Mouse (Mus musculus) layer of hippocampus, postnatal 25 days (tissue): ENCODE measurements around the gene Aanat. TPM values are rescaled to one million over a fixed set of nuclear protein-coding genes. Genes with fewer than 3 reads are reported as not detected.

ENCODE experiments used
- DNase-seq, 2 experiments: peaks; one replicate each; pipeline ENCODE4 v3.0.0; 2022; ENCODE audit warnings: mixed read lengths in 2 of 2, low spot score in 1 of 2; ENCODE audit errors: extremely low spot score in 1 of 2
- total RNA-seq, 2 experiments: library from RNA; stranded (reverse); gene quantifications; 2 replicates each; pipeline ENCODE4 v1.2.3; 2021

Gene Aanat
- total RNA-seq, 2 experiments from 2014 or later: 0.32 to 0.68 TPM

DNA sequence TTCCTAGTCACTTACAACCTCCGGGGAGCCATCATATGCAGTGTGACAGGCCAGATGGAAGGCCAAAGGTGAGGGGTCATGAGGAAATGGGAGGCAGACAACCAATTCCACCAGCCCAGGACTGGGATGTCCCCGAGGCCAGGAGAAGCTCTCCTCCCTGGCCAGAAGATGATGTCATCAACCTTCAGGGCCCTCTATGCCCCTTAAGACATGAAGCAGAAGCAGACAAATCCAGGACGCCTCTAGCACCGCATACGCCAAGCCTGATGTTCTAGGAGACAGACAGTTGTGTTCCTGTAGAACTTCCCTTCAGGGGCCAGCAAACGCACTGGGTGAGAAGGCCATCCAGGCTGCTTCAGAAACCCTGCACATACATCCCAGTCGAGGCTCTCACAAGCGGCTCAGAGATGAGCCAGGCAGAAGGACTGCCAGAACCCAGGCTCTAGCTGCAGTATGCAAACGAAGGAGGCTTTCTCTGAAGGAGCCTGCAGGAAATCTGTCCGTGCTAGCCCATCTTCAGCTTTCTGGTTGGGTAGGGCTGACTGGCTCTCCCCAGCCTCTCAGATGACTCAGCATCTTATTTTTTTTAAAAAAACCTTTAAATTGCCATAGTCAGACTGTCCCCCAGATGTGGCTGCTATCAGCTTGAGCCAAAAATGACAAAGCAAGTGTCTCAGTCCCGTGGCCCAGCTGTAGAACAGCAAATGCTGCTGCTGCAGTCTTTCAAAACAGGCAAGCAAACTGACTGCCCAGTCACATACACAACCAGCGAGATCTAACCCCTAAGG, 13.3 kb upstream of the Aanat start:
- no peak for DNase-seq

GRCm38 (mm10) chr11:116574486-116574885, 11.7 kb upstream of the Aanat start:
- no peak for DNase-seq

GRCm38 (mm10) chr11:116574982-116575381, 11.2 kb upstream of the Aanat start:
- DNase-seq: no peak

DNA sequence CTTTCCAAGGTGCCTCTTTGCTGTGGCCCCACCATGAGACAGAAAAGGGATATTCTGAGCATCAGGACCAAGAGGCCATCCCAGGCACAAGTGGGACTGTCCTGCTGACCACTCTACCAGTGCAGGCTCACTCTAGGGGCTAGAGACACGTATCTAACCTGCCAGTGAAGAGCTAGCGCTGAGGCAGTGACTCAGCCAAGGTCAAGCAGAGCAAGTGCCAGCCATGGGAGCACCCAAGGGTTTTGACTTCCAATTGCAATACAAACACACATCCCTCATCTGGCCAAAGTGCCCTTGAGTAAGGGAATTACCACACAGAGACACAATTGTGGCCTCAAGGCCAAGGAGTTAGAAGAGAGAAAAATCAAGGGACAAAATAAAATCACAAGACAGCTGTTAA, 10.8 kb upstream of the Aanat start:
- DNase-seq: no peak

GRCm38 (mm10) chr11:116579280-116579679, 7.0 kb upstream of the Aanat start:
- no peak for DNase-seq

DNA sequence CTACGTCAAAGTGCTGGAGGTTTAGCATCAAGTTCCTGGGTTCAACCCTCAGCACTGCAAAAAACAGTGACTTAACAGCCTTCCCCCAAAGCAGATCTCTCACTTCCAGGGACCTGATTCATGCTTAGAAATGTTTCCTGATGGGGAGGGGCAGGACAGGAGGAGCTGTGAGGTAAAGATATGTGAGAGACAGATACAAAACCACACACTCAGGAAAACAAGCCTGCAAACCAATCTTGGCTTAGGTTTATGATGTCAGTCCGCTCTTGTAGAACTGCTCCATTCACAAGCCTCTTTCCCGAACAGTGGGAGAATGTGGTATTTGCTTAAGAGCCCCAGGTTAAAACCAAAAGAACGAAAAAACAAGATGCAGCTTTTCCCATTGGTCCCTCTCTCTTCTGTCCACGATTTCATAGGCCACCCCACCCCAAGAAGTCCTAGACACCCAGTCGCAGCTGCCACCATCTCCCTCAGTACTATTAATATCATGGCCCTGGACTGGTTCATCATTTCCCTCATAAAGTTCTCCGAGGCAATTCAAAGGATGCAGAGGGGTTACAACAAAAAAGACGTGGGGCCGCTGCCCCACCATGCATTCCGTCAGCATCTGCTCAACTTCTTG, 6.1 kb upstream of the Aanat start:
- no peak for DNase-seq

GRCm38 (mm10) chr11:116580711-116581375, 5.4 kb upstream of the Aanat start:
- DNase-seq: peak; percentile 36 to 46

- DNase-seq: peak; percentile 78 to 81
Measured at GRCm38 (mm10) chr11:116581376-116581814, 4.8 kb upstream of the Aanat start, which contains the start of gene Ube2o. Gene Ube2o, minus strand, starts transcription at chr11:116581447.

GRCm38 (mm10) chr11:116585682-116586081, 550 bp upstream of the Aanat start:
- no peak for DNase-seq

DNA sequence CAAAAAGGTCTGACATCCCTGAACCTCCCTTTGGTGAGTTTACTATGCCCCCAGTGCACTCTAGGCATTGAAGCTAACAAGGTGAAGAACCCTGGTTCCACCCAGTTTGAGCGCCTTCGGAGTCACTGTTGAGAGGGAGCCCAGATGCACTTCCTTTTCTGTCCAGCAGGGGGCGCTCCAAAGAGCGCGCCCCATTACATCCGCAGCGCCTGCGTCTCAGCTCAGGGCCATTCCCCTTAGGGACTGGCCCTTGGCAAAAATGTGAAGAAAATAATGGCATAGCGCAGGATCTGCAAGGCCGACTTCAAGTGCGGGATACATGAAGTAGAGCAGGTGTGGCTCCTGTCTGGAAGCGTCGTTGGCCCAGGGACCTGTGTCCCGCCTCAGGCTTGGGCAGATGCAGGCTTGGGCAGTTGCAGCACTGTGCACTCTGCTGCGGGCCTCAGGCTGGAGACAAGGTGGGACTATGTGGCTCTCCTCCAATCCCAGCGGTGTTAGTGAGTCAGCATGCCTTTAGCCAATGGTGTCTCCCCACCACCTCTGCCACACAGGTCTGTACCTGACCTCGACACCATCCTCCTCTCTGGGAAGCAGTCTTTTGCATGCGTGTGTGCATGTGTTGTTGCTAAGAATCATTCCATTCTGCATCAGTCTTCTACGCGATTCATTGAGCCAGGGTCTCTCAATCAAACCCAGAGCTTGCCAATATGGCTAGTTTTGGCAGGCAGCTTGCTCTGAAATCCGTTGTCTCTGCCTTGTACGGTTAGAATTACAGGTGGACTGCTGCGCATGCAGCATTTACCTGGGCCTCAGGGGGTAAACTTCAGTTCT, 784 bp downstream of the Aanat start:
- peak; percentile 59 to 75 for DNase-seq

GRCm38 (mm10) chr11:116589020-116589531, 2.8 kb downstream of the Aanat start:
- no peak for DNase-seq

DNA sequence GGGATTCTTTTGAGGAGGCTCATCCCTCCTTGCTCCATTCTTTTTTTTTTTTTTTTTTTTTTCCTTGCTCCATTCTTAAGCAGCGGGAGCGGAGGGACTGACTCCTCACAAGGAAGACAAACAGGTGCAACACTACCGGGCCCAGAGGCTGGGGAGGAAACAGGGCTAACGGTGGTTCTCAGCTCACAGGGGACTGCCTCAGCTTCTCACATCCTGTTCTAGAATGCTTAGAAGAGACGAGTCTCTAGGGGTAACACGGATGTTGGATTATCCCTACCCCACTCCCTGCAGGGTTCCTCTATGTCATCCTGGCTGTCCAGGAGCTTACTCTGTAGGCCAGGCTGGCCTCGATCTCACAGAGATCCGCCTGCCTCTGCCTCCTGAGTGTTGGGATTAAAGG, 3.3 kb downstream of the Aanat start:
- no peak for DNase-seq

DNA sequence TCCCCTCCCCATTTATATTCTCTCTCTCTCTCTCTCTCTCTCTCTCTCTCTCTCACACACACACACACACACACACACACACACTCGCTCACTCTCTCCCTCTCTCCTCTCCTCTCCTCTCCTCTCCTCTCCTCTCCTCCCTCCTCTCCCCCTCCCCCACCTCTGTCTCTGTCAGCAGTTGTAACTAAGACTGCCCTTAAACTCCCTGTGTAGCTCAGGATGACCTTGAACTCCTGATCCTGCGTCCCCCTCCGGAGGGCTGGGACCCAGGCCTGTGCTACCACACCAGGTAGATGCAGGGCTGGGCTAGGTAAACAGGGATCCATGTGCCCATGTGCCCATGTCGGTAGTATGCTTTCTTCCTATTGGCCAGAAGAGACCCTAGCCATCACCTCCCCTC, 5.4 kb downstream of the Aanat start:
- no peak for DNase-seq

DNA sequence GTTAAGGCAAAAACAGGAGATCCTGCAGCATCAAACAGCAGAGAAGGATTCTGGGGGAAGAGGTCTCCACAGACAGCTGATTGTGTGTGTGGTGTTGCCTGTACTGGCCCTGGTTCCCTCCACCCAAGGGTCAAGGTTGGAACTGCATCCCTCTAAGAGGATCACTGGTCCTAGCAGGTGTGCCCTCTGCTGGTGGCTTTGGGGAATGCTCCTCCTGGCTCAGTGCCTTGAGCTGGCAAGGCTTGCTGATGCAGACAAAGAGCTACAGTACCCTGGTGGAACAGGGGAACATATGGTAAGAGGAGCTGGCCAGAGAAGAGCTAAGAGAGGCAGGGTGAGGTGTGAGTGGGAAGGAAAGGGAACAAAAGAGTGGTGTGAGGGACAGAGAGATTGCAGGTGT, 6.2 kb downstream of the Aanat start:
- DNase-seq: peak; percentile 96 to 100

- no peak for DNase-seq
Measured at GRCm38 (mm10) chr11:116593345-116593744, 7.1 kb downstream of the Aanat start.

- DNase-seq: no peak
Measured at GRCm38 (mm10) chr11:116596766-116597165, 10.5 kb downstream of the Aanat start.

GRCm38 (mm10) chr11:116598193-116598592, 12.0 kb downstream of the Aanat start:
- no peak for DNase-seq

DNA sequence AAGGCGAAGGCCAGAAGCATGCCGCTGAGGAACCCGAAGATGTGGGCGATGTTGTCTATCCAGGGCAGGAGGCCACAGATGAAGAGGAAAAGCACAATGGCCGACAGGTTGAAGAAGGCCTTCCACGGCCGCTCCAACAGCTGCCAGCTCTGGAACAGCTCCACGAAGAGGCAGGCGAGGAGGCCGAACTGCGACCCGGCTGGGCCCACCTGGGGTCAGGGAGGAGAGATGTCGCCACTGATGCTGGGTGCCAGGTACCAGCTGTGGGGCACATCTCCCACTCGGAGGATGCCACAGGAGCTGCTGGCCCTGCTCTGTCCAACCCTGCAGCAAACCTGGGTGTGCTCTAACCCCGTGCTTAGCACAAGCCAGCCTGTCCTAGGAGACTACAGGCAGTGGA, 13.0 kb downstream of the Aanat start:
- no peak for DNase-seq

- DNase-seq: no peak
Measured at GRCm38 (mm10) chr11:116601166-116601565, 14.9 kb downstream of the Aanat start.

- DNase-seq: no peak
Measured at GRCm38 (mm10) chr11:116602043-116602442, 15.8 kb downstream of the Aanat start.
